Mouse (Mus musculus) heart, adult 2 months (tissue): ENCODE measurements around the gene Slitrk1. TPM values are rescaled to one million over a fixed set of nuclear protein-coding genes. Genes with fewer than 3 reads are reported as not detected.

Experiments
- DNase-seq, 2 experiments: peaks; one replicate each; pipeline ENCODE4 v3.0.0; 2021
- H3K27ac ChIP-seq: fragments of 200-600 bp; 2 replicates; pipeline ENCODE4 v1.8.1; 2022
- H3K27me3 ChIP-seq: fragments of 200-500 bp; 2 replicates; pipeline ENCODE4 v1.6.1; 2012; ENCODE audit warnings: mild to moderate bottlenecking, low read length, inconsistent platforms, mixed read lengths; ENCODE audit not compliant: control insufficient read depth, insufficient read depth
- H3K36me3 ChIP-seq: fragments of 200-500 bp; 2 replicates; pipeline ENCODE4 v1.6.1; 2012; ENCODE audit warnings: low read length, inconsistent platforms; ENCODE audit not compliant: control insufficient read depth, insufficient read depth
- H3K4me1 ChIP-seq: fragments of 200-500 bp; 2 replicates; pipeline ENCODE4 v1.6.1; 2011; ENCODE audit warnings: low read length; ENCODE audit not compliant: control insufficient read depth, insufficient read depth
- H3K4me3 ChIP-seq: fragments of 200-600 bp; 2 replicates; pipeline ENCODE4 v1.8.1; 2022
- H3K79me2 ChIP-seq: fragments of 200-500 bp; replicated peaks from 2 replicates; pipeline ENCODE4 v1.6.1; 2012; ENCODE audit warnings: mild to moderate bottlenecking, inconsistent platforms, low read length, moderate library complexity, mixed read lengths; ENCODE audit not compliant: control insufficient read depth, insufficient read depth
- H3K9ac ChIP-seq: fragments of 200-500 bp; 2 replicates; pipeline ENCODE4 v1.6.1; 2012; ENCODE audit warnings: low read depth, mild to moderate bottlenecking, control low read depth, inconsistent platforms, low read length, mixed read lengths
- CTCF ChIP-seq: fragments of 200-600 bp; IDR thresholded peaks from 2 replicates; pipeline ENCODE4 v1.8.1; 2022; ENCODE audit warnings: antibody characterized with exemption, mild to moderate bottlenecking, moderate library complexity
- EP300 ChIP-seq: fragments of 200-500 bp; IDR thresholded peaks from 2 replicates; pipeline ENCODE4 v1.6.1; 2011; ENCODE audit warnings: low read depth, low read length, control low read depth; ENCODE audit not compliant: insufficient read depth
- POLR2A ChIP-seq: fragments of 200-500 bp; IDR thresholded peaks from 2 replicates; pipeline ENCODE4 v1.6.1; 2011; ENCODE audit warnings: mild to moderate bottlenecking, low read depth, low read length, control low read depth; ENCODE audit not compliant: insufficient read depth
- WGBS: fragments of 180-500 bp; shearing (Covaris S2); methylation state at CpG from one replicate; pipeline ENCODE4 v1.1.7; 2018; 5-methylcytosine and 5-hydroxymethylcytosine counted together
- intact Hi-C: fragments of 180-260 bp; cut with DNase I; formaldehyde crosslinking; loops from one replicate; pipeline ENCODE4 v1.15.1; 2025
- polyA plus RNA-seq: library from polyadenylated mRNA; depleted of rRNA; stranded (reverse); fragments of >200 nt; gene quantifications from 2 replicates; pipeline ENCODE4 v1.2.3, GENCODE M21; 2012
- total RNA-seq, 2 experiments: library from RNA; stranded (reverse); gene quantifications; 2 replicates each; pipeline ENCODE4 v1.2.3; 2021

Gene Slitrk1
- total and polyA plus RNA-seq, 3 experiments = not detected

GRCm38 (mm10) chr14:108911138-108911841 lies 2.7 kb downstream of the Slitrk1 start:
- no peak overlapping the region for H3K4me3 ChIP-seq
- intact Hi-C loops = no loop called here
- H3K27ac ChIP-seq = no peak overlapping the region
- H3K79me2 ChIP-seq = no peaks in the 10 kb centered on the region
- DNase-seq = no peak
- 3% methylated on average over 24 of the region's 24 CpGs for WGBS
- H3K4me1 ChIP-seq = no peaks in the 10 kb centered on the region; the same call in 1 of the 2 replicates
- H3K9ac ChIP-seq = no peak overlapping the region
- H3K27me3 ChIP-seq = peaks cover 6% of the 10 kb centered on the region
- no peaks in the 10 kb centered on the region for H3K36me3 ChIP-seq
- TF ChIP-seq CTCF (no peak), EP300 (no peak), POLR2A (no peak)

- WGBS = 7% methylated on average over 19 of the region's 19 CpGs
- H3K9ac ChIP-seq = no peak overlapping the region
Measured at GRCm38 (mm10) chr14:108910449-108911137, 3.4 kb downstream of the Slitrk1 start.

GRCm38 (mm10) chr14:108909336-108909953 lies 4.5 kb downstream of the Slitrk1 start:
- WGBS = 38% methylated on average over 6 of the region's 6 CpGs
- Histone ChIP-seq H3K27ac (no peak overlapping the region), H3K4me1 (no peaks in the 10 kb centered on the region; the same call in 1 of the 2 replicates), H3K4me3 (no peak overlapping the region), H3K27me3 (peaks cover 6% of the 10 kb centered on the region), H3K9ac (no peak overlapping the region), H3K79me2 (no peaks in the 10 kb centered on the region), H3K36me3 (no peaks in the 10 kb centered on the region)
- TF ChIP-seq CTCF = no peak
- TF ChIP-seq POLR2A = no peak
- no peak for TF ChIP-seq EP300
- intact Hi-C loops = no loop called here
- DNase-seq = no peak

More at GRCm38 (mm10) chr14:108910449-108911137, 3.4 kb downstream of the Slitrk1 start:
- no peak overlapping the region for H3K27ac ChIP-seq
- H3K4me1 ChIP-seq = no peaks in the 10 kb centered on the region; the same call in 1 of the 2 replicates
- H3K79me2 ChIP-seq = no peaks in the 10 kb centered on the region
- no peak for DNase-seq
- TF ChIP-seq EP300 = no peak
- TF ChIP-seq CTCF = no peak
- no peak for TF ChIP-seq POLR2A
- H3K36me3 ChIP-seq = no peaks in the 10 kb centered on the region
- no peak overlapping the region for H3K4me3 ChIP-seq
- intact Hi-C loops = no loop called here
- H3K27me3 ChIP-seq = peaks cover 6% of the 10 kb centered on the region

GRCm38 (mm10) chr14:108898601-108899000 lies 15.4 kb downstream of the Slitrk1 start:
- 66% methylated on average over 7 of the region's 7 CpGs for WGBS
- intact Hi-C loops = no loop called here
- no peak for TF ChIP-seq EP300
- no peak for TF ChIP-seq POLR2A
- no peak for TF ChIP-seq CTCF

GRCm38 (mm10) chr14:108895456-108895855 lies 18.5 kb downstream of the Slitrk1 start:
- H3K36me3 ChIP-seq = no peaks in the 10 kb centered on the region
- H3K79me2 ChIP-seq = no peaks in the 10 kb centered on the region
- no peaks in the 10 kb centered on the region for H3K27me3 ChIP-seq
- 41% methylated on average over 2 of the region's 2 CpGs for WGBS
- no peak for DNase-seq
- H3K9ac ChIP-seq = no peak overlapping the region
- intact Hi-C loops = no loop called here
- no peak overlapping the region for H3K4me3 ChIP-seq
- no peaks in the 10 kb centered on the region for H3K4me1 ChIP-seq
- no peak overlapping the region for H3K27ac ChIP-seq
- no peak for TF ChIP-seq CTCF
- no peak for TF ChIP-seq EP300
- no peak for TF ChIP-seq POLR2A

More at GRCm38 (mm10) chr14:108898601-108899000, 15.4 kb downstream of the Slitrk1 start:
- no peaks in the 10 kb centered on the region for H3K36me3 ChIP-seq
- H3K27ac ChIP-seq = no peak overlapping the region
- no peak for DNase-seq
- H3K79me2 ChIP-seq = no peaks in the 10 kb centered on the region
- H3K27me3 ChIP-seq = no peaks in the 10 kb centered on the region
- no peak overlapping the region for H3K9ac ChIP-seq
- H3K4me3 ChIP-seq = no peak overlapping the region
- no peaks in the 10 kb centered on the region for H3K4me1 ChIP-seq
